Mouse (Mus musculus): ENCODE measurements around the gene Mill2. TPM values are rescaled to one million over a fixed set of nuclear protein-coding genes. Genes with fewer than 3 reads are reported as not detected.
"Not testable (repeated sequence)": the region's sequence is repeated elsewhere in the genome, so short reads cannot be mapped to it uniquely, and the experiment has no call there.

The Mill2 gene
- not detected in 2 replicates for total RNA-seq (2014; fragmentation: Nextera tagmentation)
- total RNA-seq (2017): 0.06 and 0.11 TPM in 2 replicates
- polyA plus RNA-seq (2012): not detected in 2 replicates

GRCm38 (mm10) chr7:18839865-18840264, at the start of gene Mill2:
TSS of gene Mill2 (plus strand) at chr7:18839966.
- H3K36me3 ChIP-seq (replicated peaks): no peaks in the 10 kb centered on the region
- no peaks in the 10 kb centered on the region for H3K27me3 ChIP-seq (ENCODE audit: insufficient read depth, low read length)
- H3K4me3 ChIP-seq (ENCODE audit: low read depth, low read length): no peak within 1 kb of the TSS
- DNase-seq (ENCODE audit: low spot score): no peak
- no peaks in the 10 kb centered on the region for H3K4me1 ChIP-seq (ENCODE audit: insufficient read depth, low read depth, low read length)
- TF ChIP-seq POLR2AphosphoS5 (IDR thresholded peaks at IDR 0.05; ENCODE audit: insufficient replicate concordance, low read depth, low read length) (no peak), TAL1 (conservative IDR thresholded peaks at IDR 0.05; ENCODE audit: low read depth, low read length) (no peak), GATA2 (IDR thresholded peaks at IDR 0.05; ENCODE audit: borderline replicate concordance, low read depth, low read length) (no peak)
- H3K9me3 ChIP-seq (replicated peaks): no peaks in the 10 kb centered on the region
- ATAC-seq (ENCODE audit: extremely low read depth, insufficient number of reproducible peaks, low FRiP score, poor library complexity, severe bottlenecking): no peak

DNA sequence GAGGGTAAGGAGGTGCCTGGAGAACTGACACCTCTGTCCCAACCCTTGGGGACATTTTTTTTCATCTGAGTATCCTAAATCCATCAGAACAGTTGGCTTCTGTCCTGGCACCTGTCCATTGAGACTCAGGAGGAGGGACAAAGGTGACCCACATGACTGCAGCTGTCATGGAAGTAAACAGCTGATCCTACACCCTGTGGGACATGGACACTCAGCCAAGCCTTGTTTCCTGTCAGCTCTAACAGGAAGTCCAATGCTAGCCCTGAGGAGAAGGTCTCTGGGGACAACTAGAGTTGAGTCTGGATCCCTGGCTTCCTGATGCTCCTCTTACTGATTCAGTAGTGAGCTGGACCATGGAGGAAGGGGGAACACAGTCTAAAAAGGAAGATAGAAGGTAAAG, 49.1 kb upstream of the Mill2 start:
- not testable (repeated sequence) for DNase-seq (ENCODE audit: low spot score); H3K27me3 ChIP-seq (ENCODE audit: insufficient read depth, low read length); H3K4me1 ChIP-seq (ENCODE audit: insufficient read depth, low read depth, low read length); H3K9me3 ChIP-seq (replicated peaks); H3K4me3 ChIP-seq (ENCODE audit: low read depth, low read length); ATAC-seq (ENCODE audit: extremely low read depth, insufficient number of reproducible peaks, low FRiP score, poor library complexity, severe bottlenecking); H3K36me3 ChIP-seq (replicated peaks)

DNA sequence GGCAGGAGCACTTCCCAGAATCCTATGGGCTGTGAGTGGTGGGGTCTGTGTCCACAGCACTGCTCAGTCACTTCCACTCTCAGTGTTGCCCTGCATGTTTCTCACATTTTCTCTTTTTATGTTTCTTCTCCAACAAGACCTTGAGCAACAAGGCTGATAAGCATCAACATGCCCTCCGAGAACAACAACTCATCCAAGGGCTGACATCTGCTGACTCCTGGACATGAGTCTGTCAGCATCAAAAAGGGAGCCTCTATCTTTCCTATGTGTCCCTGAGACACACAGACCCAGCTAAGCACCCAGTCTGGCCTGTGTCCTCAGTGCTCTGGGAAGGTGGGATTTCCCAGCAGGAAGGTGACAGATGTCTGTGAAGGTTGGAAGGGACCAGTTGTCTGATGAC, 41.3 kb upstream of the Mill2 start, which contains the start of gene Psg19:
TSS of gene Psg19 (minus strand) at position 101 of the 400 bp plus-strand sequence.
- H3K27me3 ChIP-seq (ENCODE audit: insufficient read depth, low read length): no peaks in the 10 kb centered on the region
- H3K4me1 ChIP-seq (ENCODE audit: insufficient read depth, low read depth, low read length): no peaks in the 10 kb centered on the region
- no peaks in the 10 kb centered on the region for H3K9me3 ChIP-seq (replicated peaks)
- no peak for TF ChIP-seq GATA1 (IDR thresholded peaks at IDR 0.05; ENCODE audit: borderline replicate concordance, low read length)
- no peak for TF ChIP-seq TAL1 (conservative IDR thresholded peaks at IDR 0.05; ENCODE audit: low read depth, low read length)
- no peak for TF ChIP-seq CTCF (IDR thresholded peaks at IDR 0.05; ENCODE audit: low read depth, low read length)
- no peak for TF ChIP-seq GATA2 (IDR thresholded peaks at IDR 0.05; ENCODE audit: borderline replicate concordance, low read depth, low read length)
- TF ChIP-seq POLR2AphosphoS5 (IDR thresholded peaks at IDR 0.05; ENCODE audit: insufficient replicate concordance, low read depth, low read length): no peak
- no peak within 1 kb of the TSS for H3K4me3 ChIP-seq (ENCODE audit: low read depth, low read length)
- DNase-seq (ENCODE audit: low spot score): no peak
- no peaks in the 10 kb centered on the region for H3K36me3 ChIP-seq (replicated peaks)
- ATAC-seq (ENCODE audit: extremely low read depth, insufficient number of reproducible peaks, low FRiP score, poor library complexity, severe bottlenecking): no peak

DNA sequence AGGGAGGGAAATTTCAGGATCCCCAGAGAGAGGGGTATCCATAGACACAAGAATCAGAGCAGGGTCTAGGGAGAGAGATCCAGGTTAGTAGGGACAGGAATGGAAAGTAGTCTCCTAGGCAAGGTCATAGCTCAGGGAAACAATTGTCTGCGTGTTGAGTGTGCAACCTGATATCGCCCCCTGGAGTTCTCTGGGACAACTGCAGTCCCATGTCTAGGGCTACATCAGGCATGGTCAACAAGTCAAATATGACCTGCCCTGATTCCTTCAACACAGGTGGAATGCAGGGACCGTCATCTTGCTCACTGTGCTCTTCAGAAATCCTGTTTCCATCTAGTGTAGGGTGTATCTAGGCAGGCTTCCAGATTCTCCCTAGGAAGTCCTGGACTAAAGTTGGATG, 40.6 kb upstream of the Mill2 start:
- no peak overlapping the region for H3K4me3 ChIP-seq (ENCODE audit: low read depth, low read length)
- ATAC-seq (ENCODE audit: extremely low read depth, insufficient number of reproducible peaks, low FRiP score, poor library complexity, severe bottlenecking) (no peak), DNase-seq (ENCODE audit: low spot score) (no peak)
- no peaks in the 10 kb centered on the region for H3K4me1 ChIP-seq (ENCODE audit: insufficient read depth, low read depth, low read length)
- peak; percentile 30; the same call in 1 of the 2 replicates for TF ChIP-seq CTCF (IDR thresholded peaks at IDR 0.05; ENCODE audit: low read depth, low read length)
- TF ChIP-seq GATA1 (IDR thresholded peaks at IDR 0.05; ENCODE audit: borderline replicate concordance, low read length): no peak
- TF ChIP-seq TAL1 (conservative IDR thresholded peaks at IDR 0.05; ENCODE audit: low read depth, low read length): no peak
- H3K9me3 ChIP-seq (replicated peaks): no peaks in the 10 kb centered on the region
- H3K27me3 ChIP-seq (ENCODE audit: insufficient read depth, low read length): no peaks in the 10 kb centered on the region
- H3K36me3 ChIP-seq (replicated peaks): no peaks in the 10 kb centered on the region

DNA sequence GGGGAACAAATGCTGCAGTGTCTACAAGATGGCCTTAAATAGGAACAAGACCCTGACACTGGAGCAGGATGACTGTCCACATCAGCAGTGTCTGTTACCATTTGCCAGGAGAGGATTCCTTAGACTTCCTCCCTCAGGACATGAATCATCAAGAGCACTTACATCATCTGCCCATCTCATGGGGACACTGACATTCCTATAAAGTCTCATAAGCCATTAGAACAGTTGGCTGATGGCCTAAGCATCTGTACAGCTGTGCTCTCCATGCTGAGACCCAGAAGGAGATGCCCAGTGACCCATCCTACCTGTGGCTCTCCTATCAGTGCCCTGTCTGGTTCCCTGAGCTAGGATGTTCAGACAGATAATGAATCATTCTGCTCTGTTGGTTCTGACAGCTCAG, 36.2 kb upstream of the Mill2 start:
- DNase-seq (ENCODE audit: low spot score) (no peak), ATAC-seq (ENCODE audit: extremely low read depth, insufficient number of reproducible peaks, low FRiP score, poor library complexity, severe bottlenecking) (no peak)
- no peaks in the 10 kb centered on the region for H3K27me3 ChIP-seq (ENCODE audit: insufficient read depth, low read length)
- no peaks in the 10 kb centered on the region for H3K4me1 ChIP-seq (ENCODE audit: insufficient read depth, low read depth, low read length)
- H3K9me3 ChIP-seq (replicated peaks): no peaks in the 10 kb centered on the region
- no peaks in the 10 kb centered on the region for H3K36me3 ChIP-seq (replicated peaks)
- TF ChIP-seq GATA1 (IDR thresholded peaks at IDR 0.05; ENCODE audit: borderline replicate concordance, low read length): no peak
- no peak for TF ChIP-seq GATA2 (IDR thresholded peaks at IDR 0.05; ENCODE audit: borderline replicate concordance, low read depth, low read length)
- H3K4me3 ChIP-seq (ENCODE audit: low read depth, low read length): no peak overlapping the region

DNA sequence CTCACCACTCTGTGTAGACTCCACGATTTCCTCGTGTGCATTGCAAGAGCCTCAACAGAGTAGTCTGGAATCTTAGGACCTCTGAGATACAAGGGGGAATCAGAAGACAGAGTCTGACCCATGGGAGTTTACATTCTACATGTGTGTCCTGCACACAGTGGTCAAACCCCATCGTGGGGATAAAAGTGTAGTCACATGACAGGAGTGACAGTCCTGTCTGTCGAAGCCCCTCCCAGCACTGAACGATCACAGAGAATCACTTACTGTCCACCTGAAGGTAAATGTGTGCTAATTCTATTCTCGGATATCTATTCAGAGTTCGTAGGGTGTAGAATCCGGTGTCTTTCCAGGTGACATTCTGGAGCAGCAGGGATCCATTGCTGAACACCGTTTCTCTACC, 21.5 kb upstream of the Mill2 start:
- Histone ChIP-seq H3K27me3 (ENCODE audit: insufficient read depth, low read length) (no peaks in the 10 kb centered on the region), H3K36me3 (replicated peaks) (no peaks in the 10 kb centered on the region), H3K4me3 (ENCODE audit: low read depth, low read length) (no peak overlapping the region), H3K9me3 (replicated peaks) (no peaks in the 10 kb centered on the region), H3K4me1 (ENCODE audit: insufficient read depth, low read depth, low read length) (no peaks in the 10 kb centered on the region)
- ATAC-seq (ENCODE audit: extremely low read depth, insufficient number of reproducible peaks, low FRiP score, poor library complexity, severe bottlenecking) (no peak), DNase-seq (ENCODE audit: low spot score) (no peak)
- TF ChIP-seq GATA2 (IDR thresholded peaks at IDR 0.05; ENCODE audit: borderline replicate concordance, low read depth, low read length): no peak
- TF ChIP-seq CTCF (IDR thresholded peaks at IDR 0.05; ENCODE audit: low read depth, low read length): no peak
- TF ChIP-seq GATA1 (IDR thresholded peaks at IDR 0.05; ENCODE audit: borderline replicate concordance, low read length): no peak
- TF ChIP-seq POLR2AphosphoS5 (IDR thresholded peaks at IDR 0.05; ENCODE audit: insufficient replicate concordance, low read depth, low read length): no peak
- no peak for TF ChIP-seq TAL1 (conservative IDR thresholded peaks at IDR 0.05; ENCODE audit: low read depth, low read length)

DNA sequence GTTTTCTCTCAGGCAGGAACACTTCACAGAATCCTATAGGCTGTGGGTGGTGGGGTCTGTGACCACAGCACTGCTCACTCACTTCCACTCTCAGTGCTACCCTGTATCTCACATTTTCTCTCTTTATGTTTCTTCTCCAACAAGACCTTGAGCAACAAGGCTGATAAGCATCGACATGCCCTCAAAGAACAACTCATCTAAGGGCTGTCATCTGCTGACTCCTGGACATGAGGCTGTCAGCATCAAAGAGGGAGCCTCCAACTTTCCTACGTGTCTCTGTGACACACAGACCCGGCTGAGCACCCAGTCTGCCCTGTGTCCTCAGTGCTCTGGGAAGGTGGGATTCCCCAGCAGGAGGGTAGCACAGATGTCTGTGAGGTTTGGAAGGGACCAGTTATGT, 18.3 kb upstream of the Mill2 start, which contains the start of gene Psg17:
TSS of gene Psg17 (minus strand) at position 101 of the 400 bp plus-strand sequence.
- Histone ChIP-seq H3K36me3 (replicated peaks) (no peaks in the 10 kb centered on the region), H3K4me3 (ENCODE audit: low read depth, low read length) (no peak within 1 kb of the TSS), H3K9me3 (replicated peaks) (no peaks in the 10 kb centered on the region), H3K27me3 (ENCODE audit: insufficient read depth, low read length) (no peaks in the 10 kb centered on the region), H3K4me1 (ENCODE audit: insufficient read depth, low read depth, low read length) (no peaks in the 10 kb centered on the region)
- DNase-seq (ENCODE audit: low spot score) (no peak), ATAC-seq (ENCODE audit: extremely low read depth, insufficient number of reproducible peaks, low FRiP score, poor library complexity, severe bottlenecking) (no peak)
- TF ChIP-seq GATA1 (IDR thresholded peaks at IDR 0.05; ENCODE audit: borderline replicate concordance, low read length): no peak
- no peak for TF ChIP-seq GATA2 (IDR thresholded peaks at IDR 0.05; ENCODE audit: borderline replicate concordance, low read depth, low read length)
- no peak for TF ChIP-seq CTCF (IDR thresholded peaks at IDR 0.05; ENCODE audit: low read depth, low read length)
- no peak for TF ChIP-seq TAL1 (conservative IDR thresholded peaks at IDR 0.05; ENCODE audit: low read depth, low read length)
- no peak for TF ChIP-seq POLR2AphosphoS5 (IDR thresholded peaks at IDR 0.05; ENCODE audit: insufficient replicate concordance, low read depth, low read length)
